Mouse (Mus musculus) myocyte (in vitro differentiated cells): ENCODE measurements around the gene Catip. TPM values are rescaled to one million over a fixed set of nuclear protein-coding genes. Genes with fewer than 3 reads are reported as not detected.
A peak's percentile ranks its signal among the peaks of the same experiment; 100 is the strongest.
"Not testable (repeated sequence)": the region's sequence is repeated elsewhere in the genome, so short reads cannot be mapped to it uniquely, and the experiment has no call there.

Experiments used
- H3K27me3 ChIP-seq: one replicate; pipeline ENCODE4 v1.6.1; 2011; ENCODE audit not compliant: control insufficient read depth, insufficient read depth, insufficient read length
- H3K36me3 ChIP-seq: one replicate; pipeline ENCODE4 v1.6.1; 2011; ENCODE audit not compliant: control insufficient read depth, insufficient read depth
- H3K4me2 ChIP-seq: one replicate; pipeline ENCODE4 v1.6.1; 2011; ENCODE audit warnings: low read depth, control low read depth
- H3K4me3 ChIP-seq: one replicate; pipeline ENCODE4 v1.5.1; 2011; ENCODE audit warnings: mild to moderate bottlenecking, control low read depth, moderate library complexity
- H3K79me2 ChIP-seq: one replicate; pipeline ENCODE4 v1.6.1; 2011; ENCODE audit not compliant: control insufficient read depth, insufficient read depth
- H3ac ChIP-seq: one replicate; pipeline ENCODE4 v1.6.1; 2011; ENCODE audit not compliant: control insufficient read depth, insufficient read length
- CEBPB ChIP-seq: IDR thresholded peaks from 2 replicates; pipeline ENCODE4 v1.6.1; 2011; ENCODE audit warnings: mild to moderate bottlenecking, moderate library complexity; ENCODE audit not compliant: poor library complexity, insufficient read depth, severe bottlenecking
- E2F4 ChIP-seq: IDR thresholded peaks from one replicate; pipeline ENCODE4 v1.6.1; 2011; ENCODE audit warnings: mild to moderate bottlenecking, control low read depth, moderate library complexity; ENCODE audit not compliant: insufficient read depth
- MAX ChIP-seq: IDR thresholded peaks from one replicate; pipeline ENCODE4 v1.6.1; 2011; ENCODE audit warnings: low read depth, mild to moderate bottlenecking, control low read depth
- MYOD1 ChIP-seq, 3 experiments: IDR thresholded peaks; one replicate each; pipeline ENCODE4 v1.6.1; 2011; ENCODE audit warnings: control low read depth in 2 of 3, low read depth in 2 of 3, mild to moderate bottlenecking in 2 of 3, moderate library complexity in 1 of 3; ENCODE audit not compliant: insufficient read length in 2 of 3, control insufficient read depth in 1 of 3
- MYOG ChIP-seq, 3 experiments: IDR thresholded peaks; one replicate each; pipeline ENCODE4 v1.6.1; 2011; ENCODE audit warnings: control low read depth in 2 of 3, low read depth in 2 of 3, mild to moderate bottlenecking in 2 of 3; ENCODE audit not compliant: insufficient read length in 2 of 3, control insufficient read depth in 1 of 3, insufficient read depth in 1 of 3
- POLR2A ChIP-seq: IDR thresholded peaks from one replicate; pipeline ENCODE4 v1.6.1; 2011; ENCODE audit warnings: low read depth, mild to moderate bottlenecking, control low read depth, moderate library complexity; ENCODE audit not compliant: insufficient read length
- POLR2AphosphoS2 ChIP-seq: IDR thresholded peaks from one replicate; pipeline ENCODE4 v1.6.1; 2011; ENCODE audit warnings: low read depth, control low read depth; ENCODE audit not compliant: insufficient read length
- REST ChIP-seq: IDR thresholded peaks from one replicate; pipeline ENCODE4 v1.6.1; 2011; ENCODE audit warnings: mild to moderate bottlenecking, control low read depth, moderate library complexity; ENCODE audit not compliant: insufficient read depth, insufficient read length
- SRF ChIP-seq: IDR thresholded peaks from one replicate; pipeline ENCODE4 v1.6.1; 2011; ENCODE audit warnings: low read depth; ENCODE audit not compliant: control insufficient read depth, insufficient read length
- TCF12 ChIP-seq: IDR thresholded peaks from one replicate; pipeline ENCODE4 v1.6.1; 2011; ENCODE audit warnings: mild to moderate bottlenecking, control low read depth; ENCODE audit not compliant: poor library complexity, insufficient read depth, severe bottlenecking
- TCF3 ChIP-seq: IDR thresholded peaks from one replicate; pipeline ENCODE4 v1.6.1; 2011; ENCODE audit warnings: low read depth, control low read depth; ENCODE audit not compliant: insufficient read length
- USF1 ChIP-seq: IDR thresholded peaks from one replicate; pipeline ENCODE4 v1.6.1; 2011; ENCODE audit warnings: low read depth, mild to moderate bottlenecking, control low read depth, moderate library complexity
- polyA plus RNA-seq: library from polyadenylated mRNA; unstranded; fragments of >200 nt; fragmentation: generic; extraction: Trizol; gene quantifications from one replicate; pipeline ENCODE4 v1.2.1, GENCODE M21; 2012; ENCODE audit warnings: missing spikeins

The Catip gene
- polyA plus RNA-seq, 1 experiment: 0.10 TPM

DNA sequence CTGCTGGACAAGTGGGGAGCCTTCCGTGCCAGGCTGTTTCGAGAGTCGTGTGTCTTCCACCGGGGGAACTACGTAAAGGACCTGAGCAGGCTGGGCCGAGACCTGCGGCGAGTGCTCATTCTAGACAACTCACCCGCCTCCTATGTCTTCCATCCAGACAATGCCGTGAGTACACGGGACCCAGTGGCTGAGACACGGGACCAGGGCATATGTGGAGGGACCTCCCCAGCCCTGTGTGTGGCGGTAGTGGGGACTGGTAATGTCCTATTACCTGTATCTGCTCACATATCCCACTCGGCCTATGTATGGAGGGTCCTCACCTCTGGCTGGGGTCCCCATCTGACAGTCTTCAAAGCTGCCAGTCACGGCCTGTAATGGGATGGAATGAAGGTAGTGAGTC, 33.0 kb downstream of the Catip start:
- H3K4me3 ChIP-seq: no peak overlapping the region
- peaks cover 18% of the 10 kb centered on the region for H3K79me2 ChIP-seq
- H3K27me3 ChIP-seq: no peaks in the 10 kb centered on the region
- TF ChIP-seq CEBPB: no peak
- no peak overlapping the region for H3K4me2 ChIP-seq
- H3ac ChIP-seq: no peak overlapping the region
- no peaks in the 10 kb centered on the region for H3K36me3 ChIP-seq

DNA sequence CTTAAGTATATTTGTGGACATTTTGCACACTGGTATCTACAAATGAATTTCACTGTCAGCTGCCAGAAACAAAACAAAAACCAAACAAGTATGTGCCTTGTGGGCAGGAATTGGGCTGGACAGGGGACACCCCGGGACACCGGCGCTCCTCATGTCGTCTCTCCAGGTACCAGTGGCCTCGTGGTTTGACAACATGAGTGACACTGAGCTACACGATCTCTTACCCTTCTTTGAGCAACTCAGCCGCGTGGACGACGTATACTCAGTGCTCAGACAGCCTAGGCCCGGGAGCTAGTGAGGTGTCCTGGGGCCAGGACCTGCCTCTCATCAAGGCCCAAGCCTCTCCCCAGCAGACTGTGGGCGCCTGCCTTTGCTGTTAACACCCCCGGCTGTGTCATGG, 33.4 kb downstream of the Catip start:
- Histone ChIP-seq H3K4me3 (no peak overlapping the region), H3K27me3 (no peaks in the 10 kb centered on the region), H3K36me3 (no peaks in the 10 kb centered on the region), H3K4me2 (no peak overlapping the region), H3K79me2 (peaks cover 18% of the 10 kb centered on the region), H3ac (no peak overlapping the region)
- TF ChIP-seq POLR2A (no peak), MYOG (IDR thresholded peaks at IDR 0.05; ENCODE audit: control insufficient read depth in 1 of 3, insufficient read depth in 1 of 3, insufficient read length in 2 of 3, low read depth in 2 of 3) (no peak), USF1 (no peak), TCF3 (no peak), MAX (no peak), CEBPB (no peak), E2F4 (no peak), REST (no peak), SRF (no peak), TCF12 (no peak), MYOD1 (IDR thresholded peaks at IDR 0.05; ENCODE audit: control insufficient read depth in 1 of 3, insufficient read length in 2 of 3, low read depth in 2 of 3) (no peak), POLR2AphosphoS2 (no peak)

GRCm38 (mm10) chr1:74396456-74397222, 34.7 kb downstream of the Catip start:
- TF ChIP-seq USF1: peak; percentile 75
- H3K4me3 ChIP-seq: peak overlapping the region; percentile 27
- not testable (repeated sequence) for H3K36me3 ChIP-seq, H3K27me3 ChIP-seq, H3ac ChIP-seq
- peaks cover 18% of the 10 kb centered on the region for H3K79me2 ChIP-seq
- H3K4me2 ChIP-seq: peak overlapping the region; percentile 74

DNA sequence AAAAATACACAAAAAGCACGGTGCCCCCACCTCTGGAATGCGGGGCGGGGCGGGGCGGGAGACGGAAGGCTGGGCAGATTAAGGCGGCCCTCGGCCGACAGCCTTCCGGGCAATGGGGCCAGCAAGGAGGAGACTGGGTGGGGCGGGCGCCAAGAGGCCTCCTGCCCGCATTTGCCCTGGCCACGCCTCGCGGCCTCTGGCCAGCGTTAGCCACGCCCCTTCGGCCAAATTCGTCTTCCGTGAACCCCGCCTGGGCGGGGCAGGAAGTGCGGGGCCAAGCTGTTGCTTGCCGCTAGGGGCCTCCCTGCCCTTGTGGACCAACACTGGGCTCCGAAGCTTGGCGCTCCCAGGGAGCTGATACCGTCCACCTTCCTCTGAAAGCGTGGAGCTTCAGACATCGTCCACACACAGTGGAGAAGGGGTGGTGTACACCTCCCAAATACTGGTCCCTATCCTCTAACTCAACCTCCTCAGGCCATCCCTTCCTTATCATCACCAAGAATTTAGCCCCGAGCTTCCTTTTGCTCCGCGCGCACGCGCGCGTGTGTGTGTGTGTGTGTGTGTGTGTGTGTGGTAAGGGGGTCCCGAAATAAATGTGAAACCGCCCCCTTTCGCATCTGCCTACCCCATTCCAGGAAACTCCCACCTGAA, 35.5 kb downstream of the Catip start:
- H3K36me3 ChIP-seq: no peaks in the 10 kb centered on the region
- H3K4me2 ChIP-seq: peak overlapping the region; percentile 85
- H3K79me2 ChIP-seq: peaks cover 12% of the 10 kb centered on the region
- peak overlapping the region; percentile 27 for H3K4me3 ChIP-seq
- TF ChIP-seq POLR2AphosphoS2 (peak; percentile 100), MYOG (IDR thresholded peaks at IDR 0.05; ENCODE audit: control insufficient read depth in 1 of 3, insufficient read depth in 1 of 3, insufficient read length in 2 of 3, low read depth in 2 of 3) (peak in 1 of 3 experiments; percentile 42), SRF (peak; percentile 82), E2F4 (no peak), CEBPB (no peak), MYOD1 (IDR thresholded peaks at IDR 0.05; ENCODE audit: control insufficient read depth in 1 of 3, insufficient read length in 2 of 3, low read depth in 2 of 3) (peak in 1 of 3 experiments; percentile 7), POLR2A (peak; percentile 79)
- H3K27me3 ChIP-seq: no peaks in the 10 kb centered on the region
- no peak overlapping the region for H3ac ChIP-seq

GRCm38 (mm10) chr1:74397919-74398451, 36.1 kb downstream of the Catip start:
- H3K4me3 ChIP-seq: peak overlapping the region; percentile 27
- H3ac ChIP-seq: no peak overlapping the region
- H3K79me2 ChIP-seq: peaks cover 6% of the 10 kb centered on the region
- H3K4me2 ChIP-seq: peak overlapping the region; percentile 85
- no peaks in the 10 kb centered on the region for H3K36me3 ChIP-seq
- H3K27me3 ChIP-seq: no peaks in the 10 kb centered on the region
- TF ChIP-seq TCF12: no peak
- TF ChIP-seq POLR2A: peak; percentile 25
